23 mouse cellular contexts compared by ENCODE assay signal in the genomic region with DNA sequence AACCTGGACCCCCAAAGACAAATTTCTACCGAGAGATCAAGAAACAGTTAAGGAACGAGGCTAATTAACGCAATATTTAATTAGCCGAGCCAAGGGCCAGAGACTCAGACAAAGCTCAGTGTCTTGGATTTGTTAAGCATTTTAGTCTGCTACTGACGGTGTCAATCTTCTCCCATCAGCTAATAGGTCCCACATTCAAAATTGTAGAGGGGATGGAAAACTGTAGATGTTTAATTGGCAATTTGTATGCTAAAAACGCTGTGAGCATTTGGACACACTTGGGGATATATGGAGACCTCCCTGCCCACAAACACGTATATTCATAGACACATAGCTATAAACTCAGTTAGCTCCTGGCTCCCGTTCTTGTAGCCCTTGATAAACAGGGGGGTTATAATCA.
A peak's percentile ranks its signal among the peaks of the same experiment; 100 is the strongest.
DNase-seq lines count a peak whose midpoint lies in the region; ATAC-seq and TF ChIP-seq lines count a peak whose summit lies in the region.
"Had no signal": no experiment of that assay in that cellular context is flagged by ENCODE, and none has a peak within 500 bp of the region (broad histone marks: within the 10 kb centered on the region; RNA-seq: fewer than 3 reads in every experiment).

No protein-coding gene starts in this region.

- 46% methylated on average over 8 of the region's 8 CpGs for WGBS in forebrain, embryonic 11.5 days
- WGBS in forebrain, embryonic 10.5 days, result 66% methylated on average over 8 of the region's 8 CpGs

- no peak overlapping the region for H3K27ac ChIP-seq in forebrain, embryonic 11.5 days (ENCODE audit: low read depth, low read length)
- no peak overlapping the region for H3K27ac ChIP-seq in forebrain, embryonic 10.5 days
- H3K27ac ChIP-seq: embryonic facial prominence, embryonic 12.5 days; embryonic facial prominence, embryonic 15.5 days; hindbrain, embryonic 10.5 days; hindbrain, embryonic 13.5 days; intestine, embryonic 15.5 days had no signal

- no peaks in the 10 kb centered on the region for H3K27me3 ChIP-seq in forebrain, embryonic 11.5 days (ENCODE audit: control insufficient read depth, insufficient read depth, low read length)
- H3K27me3 ChIP-seq in forebrain, embryonic 10.5 days (ENCODE audit: poor library complexity, severe bottlenecking), result no peaks in the 10 kb centered on the region
- H3K27me3 ChIP-seq: embryonic facial prominence, embryonic 12.5 days; embryonic facial prominence, embryonic 15.5 days; intestine, embryonic 15.5 days had no signal

- TF ChIP-seq CTCF in brain, embryonic 14.5 days (IDR thresholded peaks at IDR 0.05; ENCODE audit: borderline replicate concordance, extremely low read depth, insufficient read depth, insufficient read length), result no peak

- intact Hi-C loops in heart, postnatal 14 days (cut with DNase I), result no loop called here

- no peaks in the 10 kb centered on the region; the same call in 1 of the 2 replicates for H3K36me3 ChIP-seq in forebrain, embryonic 11.5 days (ENCODE audit: control insufficient read depth, insufficient read depth, low read length)
- peaks cover 50% of the 10 kb centered on the region for H3K36me3 ChIP-seq in forebrain, embryonic 10.5 days (replicated peaks)
- H3K36me3 ChIP-seq: embryonic facial prominence, embryonic 15.5 days; hindbrain, embryonic 13.5 days had no signal

- no peaks in the 10 kb centered on the region for H3K9me3 ChIP-seq in forebrain, embryonic 11.5 days (ENCODE audit: control insufficient read depth, low read length)
- H3K9me3 ChIP-seq in forebrain, embryonic 10.5 days, result no peaks in the 10 kb centered on the region
- H3K9me3 ChIP-seq: embryonic facial prominence, embryonic 12.5 days; embryonic facial prominence, embryonic 15.5 days; hindbrain, embryonic 10.5 days; hindbrain, embryonic 13.5 days; intestine, embryonic 15.5 days had no signal

- no peak for TF ChIP-seq POLR2A in brain, embryonic 14.5 days (IDR thresholded peaks at IDR 0.05; ENCODE audit: borderline replicate concordance, extremely low read depth, insufficient read depth, insufficient read length, poor library complexity, severe bottlenecking)

- peak; percentile 53 for ATAC-seq in forebrain, embryonic 11.5 days (replicated peaks; ENCODE audit: low FRiP score)
- ATAC-seq: activated CD4-positive, CD25-positive, alpha-beta regulatory T cell, adult 4 months; hindbrain, embryonic 16.5 days; intestine, embryonic 15.5 days had no signal

- H3K4me3 ChIP-seq in forebrain, embryonic 11.5 days (ENCODE audit: low read depth, low read length), result no peak overlapping the region
- no peak overlapping the region for H3K4me3 ChIP-seq in forebrain, embryonic 10.5 days
- H3K4me3 ChIP-seq: embryonic facial prominence, embryonic 12.5 days; embryonic facial prominence, embryonic 15.5 days; hindbrain, embryonic 10.5 days; hindbrain, embryonic 13.5 days; intestine, embryonic 15.5 days had no signal

- no peak overlapping the region for H3K4me2 ChIP-seq in forebrain, embryonic 11.5 days (ENCODE audit: low read depth, low read length, severe bottlenecking)
- H3K4me2 ChIP-seq: embryonic facial prominence, embryonic 12.5 days; embryonic facial prominence, embryonic 15.5 days; heart, embryonic 11.5 days; hindbrain, embryonic 13.5 days; intestine, embryonic 15.5 days had no signal

- no peak for DNase-seq in forebrain, embryonic 11.5 days (ENCODE audit: low spot score)
- DNase-seq in forebrain, embryonic 10.5 days (ENCODE audit: extremely low spot score, low spot score), result no peak
- peak; percentile 10 for DNase-seq in heart, adult 11 months
- no peak for DNase-seq in heart, postnatal 14 days
- peak; percentile 91 for DNase-seq in brain, embryonic 14.5 days (ENCODE audit: low read depth)
- no peak for DNase-seq in right cerebral cortex, adult 2 months (ENCODE audit: low spot score in 2 of 2)
- DNase-seq: adrenal gland, adult 8-10 months; adrenal gland, postnatal 25 days; cerebellum, adult 18-20 months; cerebellum, adult 9-10 months; cerebellum, postnatal 14 days; gastrocnemius, postnatal 10 days; gastrocnemius, postnatal 36 days; heart, postnatal 36 days; kidney, adult 18-20 months had no signal

- H3K4me1 ChIP-seq in forebrain, embryonic 11.5 days (replicated peaks; ENCODE audit: control insufficient read depth, insufficient read depth, low read length), result peaks cover 31% of the 10 kb centered on the region
- peaks cover 87% of the 10 kb centered on the region for H3K4me1 ChIP-seq in forebrain, embryonic 10.5 days

- H3K9ac ChIP-seq in forebrain, embryonic 11.5 days (ENCODE audit: low read length), result no peak overlapping the region
- H3K9ac ChIP-seq: embryonic facial prominence, embryonic 12.5 days; embryonic facial prominence, embryonic 15.5 days; hindbrain, embryonic 13.5 days; intestine, embryonic 15.5 days had no signal

Comparison
In these comparisons a context has a peak if more than half of its experiments do, and no peak if none do; other contexts are left out.
1. DNase-seq: peak in heart, adult 11 months (single experiment) and brain, embryonic 14.5 days (single experiment); none in forebrain, embryonic 11.5 days (single experiment), forebrain, embryonic 10.5 days (single experiment), heart, postnatal 14 days (0 of 2) and right cerebral cortex, adult 2 months (0 of 2).